Mouse (Mus musculus): ENCODE results near the gene Tert.

Gene Tert

GRCm38 (mm10) chr13:73675161-73675560, 48.5 kb downstream of the Tert start:
- DNase-seq (ENCODE audit: inconsistent ontology term): no peak

- no peak for DNase-seq (ENCODE audit: inconsistent ontology term)
These were observed 51.1 kb downstream of the Tert start, which contains the start of gene Slc6a18 for GRCm38 (mm10) chr13:73677853-73678252. Gene Slc6a18, minus strand, starts transcription at chr13:73678023.

- no peak for DNase-seq (ENCODE audit: inconsistent ontology term)
These were observed 52.6 kb downstream of the Tert start for GRCm38 (mm10) chr13:73679311-73679710.

- peak; percentile 36 for DNase-seq (ENCODE audit: inconsistent ontology term)
These were observed 53.7 kb downstream of the Tert start for GRCm38 (mm10) chr13:73680394-73680793.

GRCm38 (mm10) chr13:73682226-73682625, 55.5 kb downstream of the Tert start:
- no peak for DNase-seq (ENCODE audit: inconsistent ontology term)

GRCm38 (mm10) chr13:73683682-73684081, 57.0 kb downstream of the Tert start:
- DNase-seq (ENCODE audit: inconsistent ontology term): no peak

GRCm38 (mm10) chr13:73684412-73684811, 57.7 kb downstream of the Tert start:
- DNase-seq (ENCODE audit: inconsistent ontology term): no peak

- no peak for DNase-seq (ENCODE audit: inconsistent ontology term)
These were observed 58.8 kb downstream of the Tert start for GRCm38 (mm10) chr13:73685502-73685901.

- DNase-seq (ENCODE audit: inconsistent ontology term): no peak
These were observed 60.9 kb downstream of the Tert start for GRCm38 (mm10) chr13:73687601-73688000.

GRCm38 (mm10) chr13:73688934-73689333, 62.2 kb downstream of the Tert start:
- DNase-seq (ENCODE audit: inconsistent ontology term): no peak

GRCm38 (mm10) chr13:73692249-73692868, 65.6 kb downstream of the Tert start:
- peak; percentile 63 for DNase-seq (ENCODE audit: inconsistent ontology term)

GRCm38 (mm10) chr13:73693333-73693732, 66.6 kb downstream of the Tert start:
- no peak for DNase-seq (ENCODE audit: inconsistent ontology term)

GRCm38 (mm10) chr13:73694972-73695371, 68.3 kb downstream of the Tert start:
- no peak for DNase-seq (ENCODE audit: inconsistent ontology term)

GRCm38 (mm10) chr13:73696529-73696928, 69.8 kb downstream of the Tert start:
- no peak for DNase-seq (ENCODE audit: inconsistent ontology term)

All from Muller cell, postnatal 12 days (primary cell).